Mouse (Mus musculus) liver, embryonic 11.5 days (tissue): ENCODE measurements around the gene Krtap1-4. TPM values are rescaled to one million over a fixed set of nuclear protein-coding genes. Genes with fewer than 3 reads are reported as not detected.
"Not testable (repeated sequence)": the region's sequence is repeated elsewhere in the genome, so short reads cannot be mapped to it uniquely, and the experiment has no call there.

Source experiments
- ATAC-seq: fragments of 200-750 bp; cut with Nextera tagmentation; replicated peaks from 2 replicates; pipeline ENCODE4 v1.8.0; 2017; ENCODE audit warnings: moderate number of reproducible peaks, mild to moderate bottlenecking, moderate TSS enrichment, moderate library complexity; ENCODE audit not compliant: low FRiP score
- DNase-seq: peaks from one replicate; pipeline ENCODE4 v3.0.0-alpha.2; 2017; ENCODE audit warnings: low spot score
- H3K27ac ChIP-seq: fragments of 300-500 bp; sonication (generic); 2 replicates; pipeline ENCODE4 v1.5.1; 2014; ENCODE audit warnings: mild to moderate bottlenecking, low read depth, low read length, control low read depth
- H3K27me3 ChIP-seq: fragments of 300-500 bp; sonication (generic); replicated peaks from 2 replicates; pipeline ENCODE4 v1.6.1; 2014; ENCODE audit warnings: low read length, mixed read lengths; ENCODE audit not compliant: control insufficient read depth, insufficient read depth
- H3K36me3 ChIP-seq: fragments of 300-500 bp; sonication (generic); 2 replicates; pipeline ENCODE4 v1.6.1; 2014; ENCODE audit warnings: mild to moderate bottlenecking, low read length, moderate library complexity, mixed read lengths; ENCODE audit not compliant: control insufficient read depth, insufficient read depth
- H3K4me1 ChIP-seq: fragments of 300-500 bp; sonication (generic); replicated peaks from 2 replicates; pipeline ENCODE4 v1.6.1; 2014; ENCODE audit warnings: low read length, mixed read lengths; ENCODE audit not compliant: control insufficient read depth, insufficient read depth
- H3K4me2 ChIP-seq: fragments of 300-500 bp; sonication (generic); 2 replicates; pipeline ENCODE4 v1.6.1; 2014; ENCODE audit warnings: mild to moderate bottlenecking, control low read depth, moderate library complexity
- H3K4me3 ChIP-seq: fragments of 300-500 bp; sonication (generic); 2 replicates; pipeline ENCODE4 v1.5.1; 2014; ENCODE audit warnings: low read depth, low read length, control low read depth
- H3K9ac ChIP-seq: fragments of 300-500 bp; sonication (generic); 2 replicates; pipeline ENCODE4 v1.6.1; 2014; ENCODE audit warnings: low read depth, low read length, control low read depth
- H3K9me3 ChIP-seq: fragments of 300-500 bp; sonication (generic); 2 replicates; pipeline ENCODE4 v1.6.1; 2016; ENCODE audit warnings: low read length, inconsistent platforms, mixed read lengths; ENCODE audit not compliant: control insufficient read depth
- WGBS: fragments of 180-500 bp; shearing (Covaris S2); extraction: QIAGEN DNeasy Blood & Tissue Kit; methylation state at CpG from one replicate; pipeline ENCODE4 v1.1.7; 2014; 5-methylcytosine and 5-hydroxymethylcytosine counted together
- polyA plus RNA-seq: library from polyadenylated mRNA; unstranded; fragments of >200 nt; fragmentation: Nextera tagmentation; extraction: Ambion mirVana; gene quantifications from 2 replicates; pipeline ENCODE4 v1.2.1, GENCODE M21; 2014

The Krtap1-4 gene
- not detected in 2 replicates for polyA plus RNA-seq

- 75% methylated on average over 5 of the region's 5 CpGs for WGBS
- Histone ChIP-seq H3K27ac (no peak within 1 kb of the TSS), H3K4me2 (no peak within 1 kb of the TSS), H3K9ac (no peak within 1 kb of the TSS), H3K36me3 (no peaks in the 10 kb centered on the region), H3K4me3 (no peak within 1 kb of the TSS), H3K4me1 (no peaks in the 10 kb centered on the region), H3K9me3 (no peaks in the 10 kb centered on the region), H3K27me3 (no peaks in the 10 kb centered on the region)
- ATAC-seq (no peak), DNase-seq (no peak)
Measured at GRCm38 (mm10) chr11:99583245-99583704, at the start of gene Krtap1-4. Gene Krtap1-4, minus strand, starts transcription at chr11:99583654.

GRCm38 (mm10) chr11:99630890-99631289 is 47.4 kb upstream of the Krtap1-4 start:
- WGBS = 68% methylated on average over 3 of the region's 3 CpGs
- Histone ChIP-seq H3K4me2 (no peak overlapping the region), H3K27ac (no peak overlapping the region), H3K36me3 (no peaks in the 10 kb centered on the region), H3K4me3 (no peak overlapping the region), H3K27me3 (no peaks in the 10 kb centered on the region), H3K4me1 (no peaks in the 10 kb centered on the region), H3K9me3 (no peaks in the 10 kb centered on the region), H3K9ac (no peak overlapping the region)
- ATAC-seq = no peak
- DNase-seq = no peak

- WGBS = 76% methylated on average over 4 of the region's 4 CpGs
- ATAC-seq (no peak), DNase-seq (no peak)
- H3K4me1 ChIP-seq = no peaks in the 10 kb centered on the region
- H3K4me2 ChIP-seq = no peak within 1 kb of the TSS
- no peak within 1 kb of the TSS for H3K4me3 ChIP-seq
- no peak within 1 kb of the TSS for H3K9ac ChIP-seq
- H3K27ac ChIP-seq = no peak within 1 kb of the TSS
- no peaks in the 10 kb centered on the region for H3K9me3 ChIP-seq
- no peaks in the 10 kb centered on the region for H3K27me3 ChIP-seq
- no peaks in the 10 kb centered on the region for H3K36me3 ChIP-seq
Measured at GRCm38 (mm10) chr11:99628138-99628537, 44.7 kb upstream of the Krtap1-4 start, which contains the start of gene Krtap4-1. Gene Krtap4-1, minus strand, starts transcription at chr11:99628238.

- DNase-seq (no peak), ATAC-seq (no peak)
- Histone ChIP-seq H3K27ac (no peak within 1 kb of the TSS), H3K4me3 (no peak within 1 kb of the TSS), H3K9ac (no peak within 1 kb of the TSS), H3K4me2 (no peak within 1 kb of the TSS), H3K4me1 (no peaks in the 10 kb centered on the region), H3K36me3 (no peaks in the 10 kb centered on the region), H3K9me3 (no peaks in the 10 kb centered on the region), H3K27me3 (no peaks in the 10 kb centered on the region)
- 79% methylated on average over 2 of the region's 2 CpGs for WGBS
Measured at GRCm38 (mm10) chr11:99620335-99620734, 36.9 kb upstream of the Krtap1-4 start, which contains the start of gene Gm11562. Gene Gm11562, minus strand, starts transcription at chr11:99620435.

- no peak for DNase-seq
- no peak within 1 kb of the TSS for H3K4me2 ChIP-seq
- H3K4me1 ChIP-seq = no peaks in the 10 kb centered on the region
Measured at GRCm38 (mm10) chr11:99614796-99615363, 31.4 kb upstream of the Krtap1-4 start, which contains the start of gene Krtap2-4. Gene Krtap2-4, minus strand, starts transcription at chr11:99614846.

GRCm38 (mm10) chr11:99610089-99610488 is 26.6 kb upstream of the Krtap1-4 start, which contains the start of gene Gm11937:
Gene Gm11937, minus strand, starts transcription at chr11:99610189.
- not testable (repeated sequence) for H3K9ac ChIP-seq, ATAC-seq, H3K4me2 ChIP-seq, H3K4me3 ChIP-seq, H3K4me1 ChIP-seq, H3K27me3 ChIP-seq, H3K36me3 ChIP-seq, H3K27ac ChIP-seq, DNase-seq, H3K9me3 ChIP-seq
- WGBS = 49% methylated on average over 2 of the region's 2 CpGs

More at GRCm38 (mm10) chr11:99614796-99615363, 31.4 kb upstream of the Krtap1-4 start, which contains the start of gene Krtap2-4:
- Histone ChIP-seq H3K9me3 (no peaks in the 10 kb centered on the region), H3K4me3 (no peak within 1 kb of the TSS), H3K9ac (no peak within 1 kb of the TSS), H3K36me3 (no peaks in the 10 kb centered on the region), H3K27me3 (no peaks in the 10 kb centered on the region), H3K27ac (no peak within 1 kb of the TSS)
- WGBS = 54% methylated on average over 3 of the region's 3 CpGs
- no peak for ATAC-seq

- Histone ChIP-seq H3K9ac (no peak overlapping the region), H3K4me2 (no peak overlapping the region), H3K4me3 (no peak overlapping the region), H3K27ac (no peak overlapping the region), H3K36me3 (no peaks in the 10 kb centered on the region), H3K4me1 (no peaks in the 10 kb centered on the region), H3K27me3 (no peaks in the 10 kb centered on the region), H3K9me3 (no peaks in the 10 kb centered on the region)
- 62% methylated on average over 1 of the region's 1 CpGs for WGBS
- ATAC-seq (no peak), DNase-seq (no peak)
Measured at GRCm38 (mm10) chr11:99609126-99609525, 25.7 kb upstream of the Krtap1-4 start.

- H3K27ac ChIP-seq, H3K9ac ChIP-seq, H3K27me3 ChIP-seq, H3K4me1 ChIP-seq, ATAC-seq, DNase-seq, H3K36me3 ChIP-seq, H3K9me3 ChIP-seq, H3K4me3 ChIP-seq, H3K4me2 ChIP-seq: not testable (repeated sequence)
- WGBS = 33% methylated on average over 1 of the region's 1 CpGs
Measured at GRCm38 (mm10) chr11:99603208-99603607, 19.8 kb upstream of the Krtap1-4 start, which contains the start of gene Gm11938. Gene Gm11938, minus strand, starts transcription at chr11:99603308.

GRCm38 (mm10) chr11:99597742-99598141 is 14.3 kb upstream of the Krtap1-4 start, which contains the start of gene Krtap9-3:
Gene Krtap9-3, minus strand, starts transcription at chr11:99598105.
- not testable (repeated sequence) for DNase-seq, H3K4me1 ChIP-seq, H3K4me3 ChIP-seq, H3K27ac ChIP-seq, H3K36me3 ChIP-seq, H3K27me3 ChIP-seq, H3K9me3 ChIP-seq, H3K4me2 ChIP-seq, ATAC-seq, H3K9ac ChIP-seq
- 82% methylated on average over 6 of the region's 6 CpGs for WGBS
